In genomic region chr6:113860023-113860734, GRCm38 (mm10) we compare ENCODE assay signal across 13 mouse cellular contexts.
DNase-seq lines count a peak whose midpoint lies in the region; ATAC-seq and TF ChIP-seq lines count a peak whose summit lies in the region.
"Had no signal": no experiment of that assay in that cellular context is flagged by ENCODE, and none has a peak within 500 bp of the region (broad histone marks: within the 10 kb centered on the region; RNA-seq: fewer than 3 reads in every experiment).

No protein-coding gene starts in this region.

- 0 out of 2 replicates have a peak, but pooled peaks have one; percentile 25 for ATAC-seq in midbrain, embryonic 12.5 days (ENCODE audit: low FRiP score, low read depth)
- no peak for ATAC-seq in midbrain, embryonic 11.5 days (ENCODE audit: low FRiP score)
- no peak for ATAC-seq in forebrain, embryonic 13.5 days
- no peak for ATAC-seq in hindbrain, embryonic 12.5 days (ENCODE audit: low FRiP score)

- H3K9ac ChIP-seq in midbrain, embryonic 12.5 days (replicated peaks) = no peak overlapping the region
- no peak overlapping the region for H3K9ac ChIP-seq in midbrain, embryonic 11.5 days (ENCODE audit: low read length)
- H3K9ac ChIP-seq in forebrain, embryonic 13.5 days = 0 out of 2 replicates have a peak overlapping the region, but pooled peaks have one; percentile 31
- 0 out of 2 replicates have a peak overlapping the region, but pooled peaks have one; percentile 3 for H3K9ac ChIP-seq in hindbrain, embryonic 12.5 days
- H3K9ac ChIP-seq: embryonic facial prominence, embryonic 13.5 days; heart, embryonic 15.5 days; limb, embryonic 13.5 days had no signal

- no peak for TF ChIP-seq POLR2A in olfactory bulb, adult 2 months (IDR thresholded peaks at IDR 0.05; ENCODE audit: insufficient read depth, low read depth, low read length)

- DNase-seq in midbrain, embryonic 11.5 days (ENCODE audit: low spot score, missing footprints) = no peak
- no peak for DNase-seq in urinary bladder, postnatal 10 days (ENCODE audit: low spot score)
- DNase-seq in T-cell, adult 2 months (ENCODE audit: low spot score) = no peak
- DNase-seq: adrenal gland, adult 8-10 months; kidney, postnatal 14 days; thymus, adult 2 months had no signal

- no peaks in the 10 kb centered on the region; the same call in 1 of the 2 replicates for H3K27me3 ChIP-seq in midbrain, embryonic 12.5 days
- H3K27me3 ChIP-seq in midbrain, embryonic 11.5 days (ENCODE audit: control insufficient read depth, insufficient read depth, low read length) = no peaks in the 10 kb centered on the region
- no peaks in the 10 kb centered on the region for H3K27me3 ChIP-seq in forebrain, embryonic 13.5 days
- H3K27me3 ChIP-seq in hindbrain, embryonic 12.5 days = no peaks in the 10 kb centered on the region; the same call in 1 of the 2 replicates
- H3K27me3 ChIP-seq: embryonic facial prominence, embryonic 13.5 days; limb, embryonic 13.5 days had no signal

- H3K4me2 ChIP-seq in midbrain, embryonic 12.5 days (replicated peaks) = no peak overlapping the region
- no peak overlapping the region for H3K4me2 ChIP-seq in midbrain, embryonic 11.5 days
- H3K4me2 ChIP-seq in forebrain, embryonic 13.5 days = peak overlapping the region; percentile 17
- no peak overlapping the region for H3K4me2 ChIP-seq in hindbrain, embryonic 12.5 days (replicated peaks)
- H3K4me2 ChIP-seq: embryonic facial prominence, embryonic 13.5 days; heart, embryonic 15.5 days; limb, embryonic 13.5 days had no signal

- H3K4me3 ChIP-seq in midbrain, embryonic 12.5 days = no peak overlapping the region
- no peak overlapping the region for H3K4me3 ChIP-seq in midbrain, embryonic 11.5 days (ENCODE audit: low read depth, low read length)
- no peak overlapping the region for H3K4me3 ChIP-seq in forebrain, embryonic 13.5 days
- H3K4me3 ChIP-seq in hindbrain, embryonic 12.5 days = no peak overlapping the region
- H3K4me3 ChIP-seq in olfactory bulb, adult 2 months (ENCODE audit: insufficient read depth, low read depth, low read length) = no peak overlapping the region
- H3K4me3 ChIP-seq: embryonic facial prominence, embryonic 13.5 days; heart, embryonic 15.5 days; limb, embryonic 13.5 days had no signal

- WGBS in midbrain, embryonic 12.5 days = 68% methylated on average over 9 of the region's 9 CpGs
- 77% methylated on average over 9 of the region's 9 CpGs for WGBS in midbrain, embryonic 11.5 days
- 54% methylated on average over 9 of the region's 9 CpGs for WGBS in forebrain, embryonic 13.5 days
- WGBS in hindbrain, embryonic 12.5 days = 57% methylated on average over 9 of the region's 9 CpGs
- WGBS in olfactory bulb, adult 2 months = 53% methylated on average over 9 of the region's 9 CpGs

- H3K9me3 ChIP-seq in midbrain, embryonic 12.5 days = no peaks in the 10 kb centered on the region
- no peaks in the 10 kb centered on the region for H3K9me3 ChIP-seq in midbrain, embryonic 11.5 days (ENCODE audit: control insufficient read depth, low read length)
- no peaks in the 10 kb centered on the region for H3K9me3 ChIP-seq in forebrain, embryonic 13.5 days (replicated peaks)
- H3K9me3 ChIP-seq in hindbrain, embryonic 12.5 days (replicated peaks) = no peaks in the 10 kb centered on the region
- H3K9me3 ChIP-seq: embryonic facial prominence, embryonic 13.5 days; heart, embryonic 15.5 days; limb, embryonic 13.5 days had no signal

- H3K4me1 ChIP-seq in midbrain, embryonic 12.5 days = peaks cover 36% of the 10 kb centered on the region
- no peaks in the 10 kb centered on the region for H3K4me1 ChIP-seq in midbrain, embryonic 11.5 days (ENCODE audit: control insufficient read depth, insufficient read depth, low read length)
- H3K4me1 ChIP-seq in forebrain, embryonic 13.5 days = peaks cover 72% of the 10 kb centered on the region
- peaks cover 39% of the 10 kb centered on the region for H3K4me1 ChIP-seq in hindbrain, embryonic 12.5 days
- peaks cover 83% of the 10 kb centered on the region for H3K4me1 ChIP-seq in olfactory bulb, adult 2 months (ENCODE audit: control insufficient read depth, insufficient read depth, low read length)
- H3K4me1 ChIP-seq: embryonic facial prominence, embryonic 13.5 days; heart, embryonic 15.5 days; limb, embryonic 13.5 days had no signal

- peak overlapping the region; percentile 27 for H3K27ac ChIP-seq in midbrain, embryonic 12.5 days (replicated peaks)
- no peak overlapping the region for H3K27ac ChIP-seq in midbrain, embryonic 11.5 days (ENCODE audit: low read depth, low read length)
- peak overlapping the region; percentile 85 for H3K27ac ChIP-seq in forebrain, embryonic 13.5 days
- peak overlapping the region; percentile 62 for H3K27ac ChIP-seq in hindbrain, embryonic 12.5 days
- H3K27ac ChIP-seq in olfactory bulb, adult 2 months (ENCODE audit: insufficient read depth, low read depth, low read length) = peak overlapping the region; percentile 79
- H3K27ac ChIP-seq: embryonic facial prominence, embryonic 13.5 days; heart, embryonic 15.5 days; limb, embryonic 13.5 days had no signal

- no peak for TF ChIP-seq CTCF in olfactory bulb, adult 2 months (IDR thresholded peaks at IDR 0.05; ENCODE audit: insufficient read depth, low read depth, low read length)

- H3K36me3 ChIP-seq in midbrain, embryonic 12.5 days = no peaks in the 10 kb centered on the region
- H3K36me3 ChIP-seq in midbrain, embryonic 11.5 days (ENCODE audit: control insufficient read depth, insufficient read depth, low read length) = no peaks in the 10 kb centered on the region
- no peaks in the 10 kb centered on the region for H3K36me3 ChIP-seq in forebrain, embryonic 13.5 days (ENCODE audit: poor library complexity, severe bottlenecking)
- H3K36me3 ChIP-seq in hindbrain, embryonic 12.5 days = no peaks in the 10 kb centered on the region
- H3K36me3 ChIP-seq: embryonic facial prominence, embryonic 13.5 days; heart, embryonic 15.5 days; limb, embryonic 13.5 days had no signal

Comparison
In these comparisons a context has a peak if more than half of its experiments do, and no peak if none do; other contexts are left out.
1. H3K9ac ChIP-seq: peak in forebrain, embryonic 13.5 days (single experiment) and hindbrain, embryonic 12.5 days (single experiment); none in midbrain, embryonic 12.5 days (single experiment) and midbrain, embryonic 11.5 days (single experiment).